Mouse (Mus musculus) small intestine, adult 2 months (tissue): ENCODE results near the gene Slc2a1.

Experiments
- CTCF ChIP-seq: fragments of 200-500 bp; IDR thresholded peaks from 2 replicates; pipeline ENCODE4 v1.5.1; 2012; ENCODE audit warnings: low read depth, mild to moderate bottlenecking, control low read depth, inconsistent platforms, low read length, moderate library complexity, mixed read lengths; ENCODE audit not compliant: insufficient replicate concordance, insufficient read length; ENCODE audit errors: extremely low read depth
- POLR2A ChIP-seq: fragments of 200-500 bp; IDR thresholded peaks from 2 replicates; pipeline ENCODE4 v1.6.1; 2012; ENCODE audit warnings: low read depth, mild to moderate bottlenecking, control low read depth, inconsistent platforms, low read length, moderate library complexity

DNA sequence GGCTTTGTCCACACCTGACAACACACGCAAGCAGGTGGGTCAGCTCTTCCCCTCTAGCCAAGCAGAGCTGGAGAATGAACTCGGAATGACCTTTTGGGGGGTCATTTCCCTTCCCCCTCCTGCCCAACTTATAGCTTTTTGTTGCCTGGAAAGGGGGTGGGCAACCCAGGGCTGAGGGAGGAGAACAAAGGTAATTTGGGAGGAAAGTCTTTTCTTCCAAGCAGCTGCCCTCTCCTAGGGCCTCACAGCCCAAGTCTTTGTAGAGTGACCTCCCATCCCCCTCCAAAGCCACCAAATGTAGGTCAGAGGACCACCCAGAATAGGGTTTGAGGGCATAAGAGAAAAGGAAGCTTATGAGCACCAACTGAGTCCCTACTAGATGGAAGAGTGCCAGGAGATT lies 34.9 kb upstream of the Slc2a1 start:
- no peak for TF ChIP-seq CTCF
- TF ChIP-seq POLR2A: no peak
